Mouse (Mus musculus): ENCODE data around the gene Prss50.
A peak's percentile ranks its signal among the peaks of the same experiment; 100 is the strongest.

The Prss50 gene

GRCm38 (mm10) chr9:110874660-110875191 lies 17.0 kb downstream of the Prss50 start:
- DNase-seq (ENCODE audit: low spot score in 2 of 2) = no peak

GRCm38 (mm10) chr9:110875288-110875695 lies 17.5 kb downstream of the Prss50 start:
- DNase-seq (ENCODE audit: low spot score in 2 of 2) = no peak

GRCm38 (mm10) chr9:110877353-110877752 lies 19.6 kb downstream of the Prss50 start:
- DNase-seq (ENCODE audit: low spot score in 2 of 2) = no peak

- no peak for DNase-seq (ENCODE audit: low spot score in 2 of 2)
These were observed 20.1 kb downstream of the Prss50 start for GRCm38 (mm10) chr9:110877888-110878287.

- no peak for DNase-seq (ENCODE audit: low spot score in 2 of 2)
These were observed 21.6 kb downstream of the Prss50 start, which contains the start of gene Als2cl for GRCm38 (mm10) chr9:110879191-110879920. Gene Als2cl (plus strand): TSS chr9:110879870.

GRCm38 (mm10) chr9:110879998-110880561 lies 22.3 kb downstream of the Prss50 start, which contains the start of gene Tmie:
Gene Tmie (minus strand): TSS chr9:110880113.
- peak; percentile 9 to 34 for DNase-seq (ENCODE audit: low spot score in 2 of 2)

- DNase-seq (ENCODE audit: low spot score in 2 of 2) = no peak
These were observed 23.0 kb downstream of the Prss50 start for GRCm38 (mm10) chr9:110880772-110881171.

GRCm38 (mm10) chr9:110881953-110882352 lies 24.2 kb downstream of the Prss50 start:
- DNase-seq (ENCODE audit: low spot score in 2 of 2) = no peak

GRCm38 (mm10) chr9:110887388-110888303 lies 29.9 kb downstream of the Prss50 start:
- no peak for DNase-seq (ENCODE audit: low spot score in 2 of 2)

GRCm38 (mm10) chr9:110888935-110889334 lies 31.2 kb downstream of the Prss50 start:
- no peak for DNase-seq (ENCODE audit: low spot score in 2 of 2)

- DNase-seq (ENCODE audit: low spot score in 2 of 2) = no peak
These were observed 32.4 kb downstream of the Prss50 start for GRCm38 (mm10) chr9:110890026-110890783.

GRCm38 (mm10) chr9:110891077-110891828 lies 33.5 kb downstream of the Prss50 start:
- DNase-seq (ENCODE audit: low spot score in 2 of 2) = no peak

- DNase-seq (ENCODE audit: low spot score in 2 of 2) = no peak
These were observed 34.8 kb downstream of the Prss50 start for GRCm38 (mm10) chr9:110892552-110892951.

- no peak for DNase-seq (ENCODE audit: low spot score in 2 of 2)
These were observed 35.7 kb downstream of the Prss50 start for GRCm38 (mm10) chr9:110893429-110893828.

GRCm38 (mm10) chr9:110895507-110895906 lies 37.7 kb downstream of the Prss50 start:
- DNase-seq (ENCODE audit: low spot score in 2 of 2) = no peak

- no peak for DNase-seq (ENCODE audit: low spot score in 2 of 2)
These were observed 38.2 kb downstream of the Prss50 start for GRCm38 (mm10) chr9:110895994-110896393.

GRCm38 (mm10) chr9:110896595-110896994 lies 38.8 kb downstream of the Prss50 start:
- peak in 1 of 2 experiments; percentile 32 for DNase-seq (ENCODE audit: low spot score in 2 of 2)

GRCm38 (mm10) chr9:110899451-110900008 lies 41.8 kb downstream of the Prss50 start:
- no peak for DNase-seq (ENCODE audit: low spot score in 2 of 2)

- DNase-seq (ENCODE audit: low spot score in 2 of 2) = no peak
These were observed 43.4 kb downstream of the Prss50 start for GRCm38 (mm10) chr9:110901204-110901603.

- no peak for DNase-seq (ENCODE audit: low spot score in 2 of 2)
These were observed 44.5 kb downstream of the Prss50 start for GRCm38 (mm10) chr9:110902271-110902670.

Measured in natural killer cell, adult 2 months (primary cell).